Mouse (Mus musculus) thymus, adult 2 months (tissue): ENCODE measurements at regions not wholly inside any gene's neighbourhood (a gene's known extent, or its start where the extent isn't known, plus 50 kb on each side); places are given as distances from the start of the nearest gene placed in this dataset.

Experiments used
- DNase-seq: peaks from one replicate; pipeline ENCODE4 v3.0.0; 2021
- H3K27ac ChIP-seq: fragments of 200-500 bp; 2 replicates; pipeline ENCODE4 v1.5.1; 2012; ENCODE audit warnings: low read length, control low read depth; ENCODE audit not compliant: control insufficient read depth, insufficient read depth
- H3K27me3 ChIP-seq: fragments of 200-500 bp; 2 replicates; pipeline ENCODE4 v1.6.1; 2012; ENCODE audit warnings: mild to moderate bottlenecking, low read length, moderate library complexity, mixed read lengths; ENCODE audit not compliant: control insufficient read depth, insufficient read depth
- H3K36me3 ChIP-seq: fragments of 200-500 bp; 2 replicates; pipeline ENCODE4 v1.6.1; 2012; ENCODE audit warnings: mild to moderate bottlenecking, low read length, moderate library complexity; ENCODE audit not compliant: control insufficient read depth, insufficient read depth
- H3K4me1 ChIP-seq: fragments of 200-500 bp; replicated peaks from 2 replicates; pipeline ENCODE4 v1.6.1; 2012; ENCODE audit warnings: low read length; ENCODE audit not compliant: control insufficient read depth, insufficient read depth
- H3K4me3 ChIP-seq: fragments of 200-500 bp; 2 replicates; pipeline ENCODE4 v1.5.1; 2012; ENCODE audit warnings: mild to moderate bottlenecking, low read length, control low read depth, moderate library complexity; ENCODE audit not compliant: control insufficient read depth, insufficient read depth
- CTCF ChIP-seq: fragments of 200-500 bp; IDR thresholded peaks from 2 replicates; pipeline ENCODE4 v1.5.1; 2012; ENCODE audit warnings: mild to moderate bottlenecking, control low read depth, low read length, moderate library complexity, borderline replicate concordance; ENCODE audit not compliant: control insufficient read depth, poor library complexity, insufficient read depth; ENCODE audit errors: extremely low read depth
- POLR2A ChIP-seq: fragments of 200-500 bp; IDR thresholded peaks from 2 replicates; pipeline ENCODE4 v1.6.1; 2012; ENCODE audit warnings: mild to moderate bottlenecking, low read length, control low read depth, moderate library complexity; ENCODE audit not compliant: control insufficient read depth, poor library complexity, insufficient read depth; ENCODE audit errors: extremely low read depth
- WGBS: fragments of 180-500 bp; shearing (Covaris S2); methylation state at CpG from one replicate; pipeline ENCODE4 v1.1.7; 2018; 5-methylcytosine and 5-hydroxymethylcytosine counted together

DNA sequence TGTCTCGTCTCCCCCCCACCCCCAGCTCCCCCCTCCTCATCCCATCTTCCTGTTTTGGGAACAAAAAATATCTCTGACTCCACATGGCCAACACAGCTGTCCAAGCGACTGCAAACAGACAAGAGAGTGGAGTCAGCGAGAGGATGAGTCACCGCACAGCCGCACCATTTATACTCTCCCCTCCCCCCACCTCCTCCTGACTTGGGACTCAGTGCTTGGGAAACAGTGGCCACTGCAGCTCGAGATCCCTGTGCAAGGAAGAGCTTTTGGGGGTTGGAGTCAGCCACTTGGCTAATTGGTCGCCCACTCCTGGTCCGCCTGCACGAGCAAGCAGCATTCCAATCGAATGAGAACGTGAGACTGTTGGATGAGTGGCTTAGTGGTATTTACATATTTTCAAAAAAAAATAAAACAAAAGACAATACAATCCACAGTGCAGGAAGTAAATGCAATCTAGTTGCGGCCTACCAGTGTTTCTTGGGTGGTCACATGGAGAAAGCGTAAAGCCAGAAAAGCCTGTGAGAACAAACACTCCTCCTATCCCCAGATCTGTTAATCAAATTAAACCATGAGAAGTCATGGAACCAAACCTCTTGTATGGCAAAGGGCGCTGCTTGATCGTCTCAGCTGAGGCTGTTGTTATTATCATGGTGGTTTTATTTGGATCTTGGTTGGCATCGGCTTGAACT, 213.7 kb downstream of the Rnf144b start:
- WGBS, result 66% methylated on average over 16 of the region's 16 CpGs
- TF ChIP-seq POLR2A (no peak), CTCF (no peak)
- Histone ChIP-seq H3K36me3 (no peaks in the 10 kb centered on the region), H3K27ac (no peak overlapping the region), H3K27me3 (no peaks in the 10 kb centered on the region), H3K4me1 (no peaks in the 10 kb centered on the region), H3K4me3 (no peak overlapping the region)
- DNase-seq, result no peak

DNA sequence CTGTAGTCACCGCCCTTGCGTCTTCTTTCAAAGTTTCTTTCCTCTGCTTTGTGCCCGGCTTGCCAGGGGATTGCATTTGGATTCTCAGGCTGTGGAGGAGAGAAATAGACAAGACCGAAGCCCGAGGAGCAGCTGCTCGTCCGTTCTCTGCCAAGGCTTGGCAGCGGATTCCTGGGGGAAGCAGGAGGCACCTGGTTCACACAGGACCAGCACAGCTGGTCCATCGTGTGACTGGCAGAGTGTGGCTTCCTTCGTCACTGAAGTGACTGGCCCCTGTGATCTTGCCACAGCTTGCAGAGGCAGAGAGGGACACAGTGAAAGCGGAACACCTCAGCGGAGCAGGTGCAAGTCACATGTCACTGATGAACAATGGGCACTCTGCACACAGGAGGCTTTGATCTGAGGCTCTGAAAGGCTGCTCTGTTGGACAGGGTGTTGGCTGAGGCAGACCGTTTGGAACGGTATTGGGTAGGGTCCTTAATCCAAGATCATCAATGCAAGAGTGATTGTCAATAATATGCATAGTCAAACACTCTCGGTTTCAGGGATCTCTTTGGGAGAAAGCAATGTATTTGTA, 214.5 kb downstream of the Rnf144b start:
- no peak for TF ChIP-seq POLR2A
- no peak for TF ChIP-seq CTCF
- 92% methylated on average over 15 of the region's 15 CpGs for WGBS
- Histone ChIP-seq H3K27me3 (no peaks in the 10 kb centered on the region), H3K27ac (no peak overlapping the region), H3K36me3 (no peaks in the 10 kb centered on the region), H3K4me1 (no peaks in the 10 kb centered on the region), H3K4me3 (no peak overlapping the region)
- no peak for DNase-seq

DNA sequence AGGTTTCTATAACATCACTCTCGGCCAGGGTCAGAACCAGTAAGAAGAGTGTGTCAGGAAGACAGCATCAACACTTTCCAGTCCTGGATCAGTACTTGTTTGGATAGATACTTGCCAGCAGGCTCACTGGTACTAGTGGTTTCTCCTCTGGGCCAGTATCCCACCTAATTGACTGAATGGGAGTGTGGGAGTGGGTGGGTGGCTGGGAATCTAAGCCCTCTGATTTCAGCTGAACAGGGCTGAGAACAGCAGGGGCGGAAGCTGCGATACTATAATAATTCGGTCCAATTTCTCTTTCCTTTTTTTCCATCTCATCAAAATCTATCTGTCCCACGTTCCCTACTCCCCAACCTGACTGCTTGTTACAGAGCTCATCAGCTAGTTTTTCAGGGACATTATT, 217.0 kb downstream of the Rnf144b start:
- TF ChIP-seq POLR2A, result no peak
- TF ChIP-seq CTCF, result no peak
- Histone ChIP-seq H3K27me3 (no peaks in the 10 kb centered on the region), H3K4me3 (no peak overlapping the region), H3K36me3 (no peaks in the 10 kb centered on the region), H3K27ac (no peak overlapping the region), H3K4me1 (no peaks in the 10 kb centered on the region)
- no peak for DNase-seq
- 93% methylated on average over 5 of the region's 5 CpGs for WGBS

DNA sequence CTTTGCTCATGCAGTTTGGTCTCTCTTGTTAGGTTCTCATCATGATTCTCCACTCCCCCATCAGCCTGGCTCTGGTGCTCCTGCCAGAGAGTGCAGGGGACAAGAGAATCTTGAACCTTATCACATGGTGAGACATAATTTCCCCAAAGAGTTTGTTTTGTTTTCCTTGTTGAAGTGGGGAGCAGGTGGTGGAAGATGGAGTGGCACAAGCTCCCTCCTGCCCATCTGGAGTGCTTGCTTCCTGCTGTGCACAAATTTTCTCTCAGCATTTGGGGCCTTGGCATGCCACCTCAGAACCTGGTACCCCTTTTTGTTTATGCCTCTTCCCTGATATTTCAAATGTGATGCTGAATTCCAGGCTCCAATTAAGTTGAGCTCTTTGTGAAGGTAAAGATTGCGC, 219.9 kb downstream of the Rnf144b start:
- H3K27me3 ChIP-seq, result no peaks in the 10 kb centered on the region
- H3K4me3 ChIP-seq, result no peak overlapping the region
- TF ChIP-seq POLR2A, result no peak
- no peak for TF ChIP-seq CTCF
- H3K4me1 ChIP-seq, result no peaks in the 10 kb centered on the region
- no peaks in the 10 kb centered on the region for H3K36me3 ChIP-seq
- WGBS, result 100% methylated on average over 1 of the region's 1 CpGs
- no peak for DNase-seq
- H3K27ac ChIP-seq, result no peak overlapping the region

DNA sequence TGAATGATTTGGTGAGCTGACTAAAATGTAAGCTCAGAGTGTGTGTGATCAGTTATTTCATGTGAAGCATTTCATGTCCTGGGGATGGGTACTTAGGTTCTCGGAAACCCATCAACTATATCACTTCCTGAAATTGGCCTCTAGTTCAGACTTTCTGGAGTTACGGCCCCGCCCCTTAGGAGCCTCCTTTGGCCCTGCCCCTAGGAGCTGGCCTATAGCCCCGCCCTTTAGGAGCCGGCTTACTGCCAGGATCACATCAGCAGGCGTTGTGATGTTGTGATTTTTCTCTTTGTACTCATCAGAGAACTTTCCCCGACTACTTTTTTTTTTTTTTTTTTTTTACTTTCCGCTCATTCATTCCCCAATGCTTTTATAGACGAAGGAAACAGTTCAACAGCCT, 223.1 kb downstream of the Rnf144b start:
- no peak for DNase-seq
- no peak overlapping the region for H3K4me3 ChIP-seq
- WGBS, result 44% methylated on average over 9 of the region's 9 CpGs
- H3K27me3 ChIP-seq, result no peaks in the 10 kb centered on the region
- H3K27ac ChIP-seq, result no peak overlapping the region
- TF ChIP-seq CTCF, result no peak
- no peak for TF ChIP-seq POLR2A
- no peaks in the 10 kb centered on the region for H3K36me3 ChIP-seq
- H3K4me1 ChIP-seq, result no peaks in the 10 kb centered on the region

DNA sequence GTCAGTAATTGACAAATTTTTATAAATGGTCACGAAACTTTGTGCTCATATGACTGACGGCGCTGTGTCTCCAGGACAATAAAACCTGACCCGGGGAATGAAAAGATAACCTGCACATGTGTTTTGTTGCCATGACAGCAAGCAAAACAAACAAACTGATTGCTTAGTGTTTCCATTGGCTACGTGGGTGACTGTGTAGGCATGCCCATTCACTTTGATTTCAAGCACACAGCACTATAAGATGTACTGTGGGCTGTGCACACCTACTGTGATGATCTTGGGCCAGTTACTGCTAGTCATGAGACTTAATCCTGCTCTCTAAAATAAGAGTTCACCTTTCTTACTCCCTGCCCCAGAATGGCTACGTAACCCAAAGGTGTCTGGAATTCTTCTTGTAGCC, 225.4 kb downstream of the Rnf144b start:
- 77% methylated on average over 6 of the region's 6 CpGs for WGBS
- no peak overlapping the region for H3K4me3 ChIP-seq
- H3K27ac ChIP-seq, result no peak overlapping the region
- H3K4me1 ChIP-seq, result no peaks in the 10 kb centered on the region
- no peak for TF ChIP-seq CTCF
- no peak for TF ChIP-seq POLR2A
- H3K27me3 ChIP-seq, result no peaks in the 10 kb centered on the region
- H3K36me3 ChIP-seq, result no peaks in the 10 kb centered on the region
- no peak for DNase-seq

DNA sequence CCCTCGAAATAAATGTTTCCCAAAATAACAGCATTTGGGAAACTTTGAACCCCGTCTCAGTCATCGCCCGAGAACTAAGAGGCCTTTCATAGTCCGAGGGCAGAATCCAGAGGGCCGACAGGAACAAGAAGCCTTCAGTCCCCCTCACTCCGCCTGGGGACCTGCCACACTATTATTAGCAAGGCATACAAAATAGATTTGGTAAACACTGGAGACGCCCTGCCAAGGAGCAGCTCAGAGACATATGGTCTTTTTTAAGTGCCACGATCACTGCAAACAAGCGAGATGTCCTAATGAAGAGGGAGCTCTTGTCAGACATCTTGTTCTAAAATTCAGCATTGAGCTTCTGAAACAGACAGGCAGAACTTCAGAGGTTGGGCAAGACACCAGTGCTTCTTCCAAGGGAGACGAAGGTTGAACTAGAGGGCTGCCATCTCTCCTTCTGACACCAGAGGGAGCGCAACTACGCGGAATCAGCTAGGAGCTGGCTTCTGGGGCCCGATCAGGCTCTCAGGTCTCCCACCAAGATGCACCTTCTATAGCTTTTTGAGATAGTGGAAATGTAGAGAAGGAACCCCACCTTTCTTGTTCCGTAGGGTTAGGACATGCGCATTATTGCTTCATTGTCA, 226.2 kb downstream of the Rnf144b start:
- no peak overlapping the region for H3K27ac ChIP-seq
- H3K27me3 ChIP-seq, result no peaks in the 10 kb centered on the region
- peak; percentile 20 for DNase-seq
- no peak for TF ChIP-seq CTCF
- no peak for TF ChIP-seq POLR2A
- WGBS, result 50% methylated on average over 17 of the region's 17 CpGs
- H3K4me1 ChIP-seq, result no peaks in the 10 kb centered on the region
- no peak overlapping the region for H3K4me3 ChIP-seq
- no peaks in the 10 kb centered on the region for H3K36me3 ChIP-seq
